Mouse (Mus musculus) left cerebral cortex, adult 2 months (tissue): ENCODE data around the gene Rnf157. TPM values are rescaled to one million over a fixed set of nuclear protein-coding genes. Genes with fewer than 3 reads are reported as not detected.
"Not testable (repeated sequence)": the region's sequence is repeated elsewhere in the genome, so short reads cannot be mapped to it uniquely, and the experiment has no call there.

Experiments used
- DNase-seq, 2 experiments: peaks; one replicate each; pipeline ENCODE4 v3.0.0; 2021 to 2022; ENCODE audit warnings: low spot score in 2 of 2, mixed read lengths in 1 of 2; ENCODE audit errors: extremely low spot score in 1 of 2
- H3K27ac ChIP-seq: fragments of 200-600 bp; 2 replicates; pipeline ENCODE4 v1.8.1; 2022
- H3K4me3 ChIP-seq: fragments of 200-600 bp; 2 replicates; pipeline ENCODE4 v1.8.1; 2022
- CTCF ChIP-seq: fragments of 200-600 bp; IDR thresholded peaks from 2 replicates; pipeline ENCODE4 v1.8.1; 2022; ENCODE audit warnings: antibody characterized with exemption, mild to moderate bottlenecking, moderate library complexity
- intact Hi-C: fragments of 180-260 bp; cut with DNase I; formaldehyde crosslinking; loops from one replicate; pipeline ENCODE4 v1.15.1; 2025
- total RNA-seq, 2 experiments: library from RNA; stranded (reverse); gene quantifications; 2 replicates each; pipeline ENCODE4 v1.2.3; 2021

The Rnf157 gene
- total RNA-seq, 2 experiments from 2014 or later, result 256 to 285 TPM

DNA sequence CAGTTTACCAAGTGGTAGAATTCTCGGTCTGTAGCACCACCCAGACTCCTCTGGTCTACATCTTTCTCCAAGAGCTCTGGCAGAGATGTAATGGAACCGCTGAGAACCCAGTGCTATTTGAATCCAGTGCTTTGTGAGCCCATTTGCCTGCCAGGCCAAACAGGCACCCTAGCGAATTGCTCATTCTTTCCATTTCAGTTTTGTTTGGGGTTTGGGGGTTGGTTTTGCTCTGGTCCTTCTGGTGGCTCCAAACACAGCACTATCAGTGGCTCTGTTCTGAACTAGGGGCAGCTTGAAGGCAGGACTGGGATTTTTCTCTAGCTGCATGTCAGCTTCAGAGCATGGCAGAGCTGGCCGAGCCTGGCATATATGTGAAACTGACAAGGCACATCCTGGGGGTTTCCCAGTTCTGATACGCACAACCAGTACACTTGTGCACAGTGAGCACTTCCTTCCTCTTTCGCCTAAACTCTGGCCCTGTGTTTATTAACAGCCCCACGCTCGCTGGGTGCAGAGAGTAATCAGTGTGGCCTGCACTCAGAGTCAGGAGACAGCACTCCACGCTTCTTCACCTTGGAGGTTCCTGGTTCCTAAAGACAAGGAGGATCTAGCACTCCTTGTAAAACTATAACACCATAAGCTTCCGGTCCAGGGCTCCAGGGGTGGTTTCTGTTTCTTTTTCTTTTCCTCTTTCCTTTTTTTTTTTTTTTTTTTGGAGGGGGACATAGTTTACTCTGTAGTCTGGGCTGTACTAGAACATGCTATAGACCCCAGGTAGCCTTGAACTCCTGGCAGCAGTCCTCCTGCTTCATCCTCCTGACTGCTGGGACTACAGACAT lies 11.2 kb upstream of the Rnf157 start:
- Histone ChIP-seq H3K4me3 (no peak overlapping the region), H3K27ac (no peak overlapping the region)
- DNase-seq, result no peak
- TF ChIP-seq CTCF, result no peak
- intact Hi-C loops, result no loop called here

DNA sequence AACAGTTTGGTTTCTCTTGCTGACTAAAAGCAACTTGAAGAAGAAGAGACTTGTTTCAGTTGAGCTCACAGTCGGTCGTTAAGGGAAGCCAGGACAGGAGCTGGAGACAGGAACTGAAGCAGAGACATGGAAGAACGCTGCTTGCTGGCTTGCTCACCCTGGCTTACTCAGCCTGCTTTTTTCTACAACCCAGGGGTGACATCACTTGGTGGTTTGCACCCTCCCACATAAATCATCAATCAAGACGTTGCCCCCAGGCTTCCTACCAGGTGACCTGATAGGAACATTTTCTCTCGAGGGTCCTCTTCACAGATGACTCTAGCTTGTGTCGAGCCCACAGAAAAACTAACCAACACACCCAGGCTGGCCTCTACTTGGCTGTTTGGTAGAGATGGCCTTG lies 10.4 kb upstream of the Rnf157 start:
- DNase-seq, result no peak
- intact Hi-C loops, result no loop called here
- H3K4me3 ChIP-seq, result no peak overlapping the region
- no peak for TF ChIP-seq CTCF
- no peak overlapping the region for H3K27ac ChIP-seq

- no peak for TF ChIP-seq CTCF
- H3K27ac ChIP-seq, result no peak overlapping the region
Observed at GRCm38 (mm10) chr11:116422562-116422961, 9.7 kb upstream of the Rnf157 start.

GRCm38 (mm10) chr11:116421102-116421501 lies 8.3 kb upstream of the Rnf157 start:
- no peak overlapping the region for H3K27ac ChIP-seq
- no peak overlapping the region for H3K4me3 ChIP-seq
- TF ChIP-seq CTCF, result no peak
- DNase-seq, result no peak
- intact Hi-C loops, result no loop called here

More at GRCm38 (mm10) chr11:116422562-116422961, 9.7 kb upstream of the Rnf157 start:
- DNase-seq, result no peak
- H3K4me3 ChIP-seq, result no peak overlapping the region
- intact Hi-C loops, result no loop called here

DNA sequence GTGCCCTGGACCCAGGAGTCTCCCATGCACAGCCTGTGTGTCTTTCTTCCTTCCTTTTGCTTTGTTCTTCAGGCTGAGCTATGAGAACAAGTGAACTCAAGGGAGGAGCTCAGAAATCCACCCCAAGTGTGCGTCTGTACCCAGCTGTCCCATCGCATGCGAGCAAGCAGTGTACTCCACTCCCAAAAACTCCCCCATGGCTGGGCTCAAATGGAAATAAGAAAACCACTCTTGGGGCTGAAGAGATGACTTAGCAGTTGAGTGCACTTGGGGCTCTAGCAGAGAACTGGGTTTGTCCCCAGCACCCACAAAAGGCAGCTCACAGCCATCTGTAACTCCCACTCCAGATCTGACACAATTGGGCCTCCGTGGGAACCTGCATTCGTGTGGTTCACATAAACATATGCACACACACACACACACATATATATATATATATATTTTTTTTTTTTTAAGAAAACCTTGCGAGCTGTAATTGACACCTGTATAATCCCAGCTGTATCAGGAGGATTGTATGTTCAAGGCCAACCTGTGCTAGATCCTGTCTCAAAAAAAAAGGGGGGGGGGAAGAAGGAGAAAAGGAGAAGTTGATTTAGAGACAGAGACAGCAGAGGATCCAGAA lies 6.1 kb upstream of the Rnf157 start:
- DNase-seq, result no peak
- no peak for TF ChIP-seq CTCF
- 0 out of 2 replicates have a peak overlapping the region, but pooled peaks have one; percentile 1 for H3K27ac ChIP-seq
- intact Hi-C loops, result no loop called here
- H3K4me3 ChIP-seq, result no peak overlapping the region

GRCm38 (mm10) chr11:116418194-116418840 lies 5.5 kb upstream of the Rnf157 start:
- intact Hi-C loops, result no loop called here
- no peak overlapping the region for H3K4me3 ChIP-seq
- 0 out of 2 replicates have a peak overlapping the region, but pooled peaks have one; percentile 1 for H3K27ac ChIP-seq
- no peak for TF ChIP-seq CTCF
- DNase-seq, result no peak

- H3K4me3 ChIP-seq, result no peak overlapping the region
- no peak for TF ChIP-seq CTCF
- no peak for DNase-seq
- intact Hi-C loops, result no loop called here
- H3K27ac ChIP-seq, result no peak overlapping the region
Observed at GRCm38 (mm10) chr11:116417054-116417453, 4.2 kb upstream of the Rnf157 start.

- intact Hi-C loops, result no loop called here
- no peak overlapping the region for H3K27ac ChIP-seq
- DNase-seq, result no peak
- no peak for TF ChIP-seq CTCF
- H3K4me3 ChIP-seq, result no peak overlapping the region
Observed at GRCm38 (mm10) chr11:116416196-116416943, 3.5 kb upstream of the Rnf157 start.

DNA sequence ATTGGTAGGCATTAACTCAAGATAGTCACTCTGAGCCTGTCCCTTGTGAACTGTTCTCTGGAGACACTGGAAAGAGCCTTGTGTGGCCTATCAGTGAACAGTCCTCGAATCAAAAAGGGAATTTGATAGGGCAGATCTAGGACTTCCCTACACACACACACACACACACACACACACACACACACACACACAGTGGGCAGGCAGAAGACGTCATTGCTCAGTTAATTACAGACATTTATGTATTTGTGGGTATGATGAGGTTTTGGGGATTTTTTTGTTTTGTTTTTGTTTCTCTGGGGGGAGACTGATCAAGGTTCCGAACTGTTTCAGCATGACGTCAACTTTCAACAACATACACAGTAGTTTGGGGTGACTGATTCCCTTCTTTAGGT lies 795 bp upstream of the Rnf157 start:
- no peak for DNase-seq
- H3K27ac ChIP-seq, result peak overlapping the region; percentile 98
- intact Hi-C loops, result loop anchor here (1.0 kb wide), 1 partner anchor 19 kb away; no protein-coding TSS in a partner anchor
- no peak for TF ChIP-seq CTCF
- peak overlapping the region; percentile 53 for H3K4me3 ChIP-seq

- peak; percentile 21 to 31 for DNase-seq
- peak overlapping the region; percentile 53 for H3K4me3 ChIP-seq
- no peak for TF ChIP-seq CTCF
- intact Hi-C loops, result no loop called here
- H3K27ac ChIP-seq, result peak overlapping the region; percentile 57
Observed at GRCm38 (mm10) chr11:116412028-116412827, 604 bp downstream of the Rnf157 start.

DNA sequence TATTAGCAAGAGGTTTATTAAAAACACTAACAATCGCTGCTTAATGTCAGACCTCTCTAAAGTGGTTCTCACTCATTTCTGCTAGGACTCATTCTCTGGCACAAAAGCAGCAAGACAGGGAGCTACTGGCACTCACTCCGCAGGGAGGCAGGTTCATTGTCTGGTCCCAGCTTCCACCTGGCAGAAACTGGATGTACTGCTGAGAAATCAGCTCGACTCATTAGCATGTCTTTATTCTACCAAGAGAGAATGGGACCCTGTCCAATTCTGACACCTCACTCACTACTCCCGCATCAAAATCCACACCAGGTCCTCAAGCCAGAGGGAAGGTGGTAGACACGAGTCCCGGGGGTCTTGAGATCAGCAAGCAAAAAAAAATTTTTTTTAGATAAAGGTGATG lies 1.2 kb downstream of the Rnf157 start:
- DNase-seq, result no peak
- intact Hi-C loops, result no loop called here
- no peak for TF ChIP-seq CTCF
- no peak overlapping the region for H3K27ac ChIP-seq
- H3K4me3 ChIP-seq, result peak overlapping the region; percentile 53

DNA sequence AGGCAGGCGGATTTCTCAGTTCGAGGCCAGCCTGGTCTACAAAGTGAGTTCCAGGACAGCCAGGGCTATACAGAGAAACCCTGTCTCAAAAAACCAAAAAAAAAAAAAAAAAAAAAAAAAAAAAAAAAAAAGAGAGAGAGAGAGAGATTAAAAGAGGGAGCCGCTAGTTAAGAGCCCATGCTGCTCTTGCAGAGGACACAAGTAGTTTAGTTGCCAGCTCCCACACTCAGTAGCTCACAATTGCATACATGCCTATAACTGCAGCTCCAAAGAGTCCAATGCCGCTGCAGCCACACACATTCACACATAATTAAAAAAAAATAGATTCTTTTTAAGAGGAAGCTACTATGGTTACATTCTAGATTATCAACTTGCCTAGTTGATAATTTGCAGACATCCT lies 2.4 kb downstream of the Rnf157 start:
- H3K27ac ChIP-seq, intact Hi-C loops, DNase-seq, H3K4me3 ChIP-seq: not testable (repeated sequence)
